Comparison of ENCODE assay signal across 27 mouse cellular contexts in genomic region chr3:130332347-130332913, GRCm38 (mm10).
A peak's percentile ranks its signal among the peaks of the same experiment; 100 is the strongest.
DNase-seq lines count a peak whose midpoint lies in the region; ATAC-seq and TF ChIP-seq lines count a peak whose summit lies in the region.
"Had no signal": no experiment of that assay in that cellular context is flagged by ENCODE, and none has a peak within 500 bp of the region (broad histone marks: within the 10 kb centered on the region; RNA-seq: fewer than 3 reads in every experiment).

No protein-coding gene starts in this region.

- no peaks in the 10 kb centered on the region for H3K27me3 ChIP-seq in liver, adult 2 months (ENCODE audit: control insufficient read depth, insufficient read depth, low read length)
- H3K27me3 ChIP-seq in liver, postnatal 0 days (ENCODE audit: insufficient read depth, low read length), result no peaks in the 10 kb centered on the region
- H3K27me3 ChIP-seq in lung, embryonic 16.5 days (ENCODE audit: control insufficient read depth, insufficient read depth, low read depth, low read length), result no peaks in the 10 kb centered on the region
- no peaks in the 10 kb centered on the region for H3K27me3 ChIP-seq in neural tube, embryonic 14.5 days (ENCODE audit: control insufficient read depth, insufficient read depth, low read length)
- H3K27me3 ChIP-seq: embryonic facial prominence, embryonic 13.5 days; forebrain, embryonic 12.5 days; forebrain, embryonic 15.5 days; heart, embryonic 12.5 days; heart, embryonic 15.5 days had no signal

- 17% methylated on average over 3 of the region's 3 CpGs for WGBS in liver, adult 2 months
- 35% methylated on average over 3 of the region's 3 CpGs for WGBS in liver, postnatal 0 days (ENCODE audit: insufficient replicate concordance)
- 30% methylated on average over 3 of the region's 3 CpGs for WGBS in lung, embryonic 16.5 days
- 48% methylated on average over 3 of the region's 3 CpGs for whole genome bisulfite sequencing in neural tube, embryonic 14.5 days

- no peaks in the 10 kb centered on the region for H3K79me2 ChIP-seq in liver, adult 2 months (ENCODE audit: control insufficient read depth, insufficient read depth, low read length)

- DNase-seq in liver, adult 2 months (ENCODE audit: extremely low read depth, low read depth, low spot score), result peak; percentile 84
- DNase-seq in liver, postnatal 0 days, result no peak
- DNase-seq in lung, postnatal 4 days, result no peak
- no peak for DNase-seq in neural tube, embryonic 10.5 days (ENCODE audit: extremely low spot score, low spot score)
- DNase-seq in layer of hippocampus, adult 11-12 months (ENCODE audit: low spot score), result no peak
- DNase-seq: adrenal gland, adult 2 months; adrenal gland, postnatal 14 days; cerebellum, adult 11-12 months; cerebellum, adult 8-10 months; cerebellum, postnatal 10 days; cerebellum, postnatal 36 days; embryo, embryonic 11 days; gastrocnemius, postnatal 25 days; heart, adult 18-20 months; heart, postnatal 10 days; heart, postnatal 36 days had no signal

- no peaks in the 10 kb centered on the region for H3K9me3 ChIP-seq in liver, postnatal 0 days (ENCODE audit: low read length)
- H3K9me3 ChIP-seq in lung, embryonic 16.5 days (ENCODE audit: control insufficient read depth, low read length), result no peaks in the 10 kb centered on the region
- H3K9me3 ChIP-seq in neural tube, embryonic 14.5 days (ENCODE audit: control insufficient read depth, low read length), result no peaks in the 10 kb centered on the region
- H3K9me3 ChIP-seq: embryonic facial prominence, embryonic 10.5 days; embryonic facial prominence, embryonic 13.5 days; forebrain, embryonic 12.5 days; forebrain, embryonic 15.5 days; heart, embryonic 12.5 days; heart, embryonic 15.5 days had no signal

- H3K27ac ChIP-seq in liver, adult 2 months (replicated peaks; ENCODE audit: insufficient read depth, low read depth, low read length), result no peak overlapping the region
- H3K27ac ChIP-seq in liver, postnatal 0 days (ENCODE audit: low read depth), result no peak overlapping the region
- H3K27ac ChIP-seq in lung, embryonic 16.5 days (ENCODE audit: low read length), result peak overlapping the region; percentile 61; the same call in 1 of the 2 replicates
- H3K27ac ChIP-seq in neural tube, embryonic 14.5 days (ENCODE audit: low read depth, low read length), result no peak overlapping the region
- H3K27ac ChIP-seq: embryonic facial prominence, embryonic 10.5 days; embryonic facial prominence, embryonic 13.5 days; forebrain, embryonic 12.5 days; forebrain, embryonic 15.5 days; heart, embryonic 15.5 days; hindbrain, embryonic 14.5 days had no signal

- H3K4me3 ChIP-seq in liver, adult 2 months (ENCODE audit: insufficient read depth, low read depth, low read length), result no peak overlapping the region
- no peak overlapping the region for H3K4me3 ChIP-seq in liver, postnatal 0 days (ENCODE audit: low read depth, low read length)
- no peak overlapping the region for H3K4me3 ChIP-seq in lung, embryonic 16.5 days (ENCODE audit: low read length)
- no peak overlapping the region for H3K4me3 ChIP-seq in neural tube, embryonic 14.5 days (ENCODE audit: low read depth, low read length)
- H3K4me3 ChIP-seq: embryonic facial prominence, embryonic 10.5 days; embryonic facial prominence, embryonic 13.5 days; erythroblast, embryonic 14.5 days; forebrain, embryonic 12.5 days; forebrain, embryonic 15.5 days; heart, embryonic 12.5 days; heart, embryonic 15.5 days had no signal

- TF ChIP-seq POLR2A in liver, adult 2 months (IDR thresholded peaks at IDR 0.05; ENCODE audit: extremely low read depth, insufficient read depth, low read length), result no peak

- no peak for TF ChIP-seq CTCF in liver, adult 2 months (IDR thresholded peaks at IDR 0.05; ENCODE audit: low read depth, low read length)
- no peak for TF ChIP-seq CTCF in liver, postnatal 0 days (IDR thresholded peaks at IDR 0.05; ENCODE audit: low read depth)

- no peaks in the 10 kb centered on the region for H3K36me3 ChIP-seq in liver, adult 2 months (ENCODE audit: control insufficient read depth, insufficient read depth, low read length)
- no peaks in the 10 kb centered on the region for H3K36me3 ChIP-seq in liver, postnatal 0 days (replicated peaks; ENCODE audit: insufficient read depth, low read length)
- H3K36me3 ChIP-seq in lung, embryonic 16.5 days (ENCODE audit: control insufficient read depth, insufficient read depth, low read length), result no peaks in the 10 kb centered on the region
- H3K36me3 ChIP-seq in neural tube, embryonic 14.5 days (ENCODE audit: control insufficient read depth, insufficient read depth, low read length), result no peaks in the 10 kb centered on the region
- H3K36me3 ChIP-seq: embryonic facial prominence, embryonic 10.5 days; embryonic facial prominence, embryonic 13.5 days; forebrain, embryonic 12.5 days; forebrain, embryonic 15.5 days; heart, embryonic 12.5 days; heart, embryonic 15.5 days had no signal

- no peak for ATAC-seq in liver, postnatal 0 days
- ATAC-seq in lung, embryonic 16.5 days (ENCODE audit: low read depth), result no peak
- ATAC-seq in neural tube, embryonic 14.5 days (ENCODE audit: low read depth), result peak; percentile 60
- ATAC-seq: CD4-positive, CD25-positive, alpha-beta regulatory T cell, adult 4 months; forebrain, embryonic 15.5 days had no signal

- H3K9ac ChIP-seq in liver, adult 2 months (ENCODE audit: low read depth, low read length), result no peak overlapping the region
- H3K9ac ChIP-seq in liver, postnatal 0 days (replicated peaks), result no peak overlapping the region
- no peak overlapping the region for H3K9ac ChIP-seq in lung, embryonic 16.5 days (ENCODE audit: low read length)
- no peak overlapping the region for H3K9ac ChIP-seq in neural tube, embryonic 14.5 days (replicated peaks; ENCODE audit: low read depth, low read length)
- H3K9ac ChIP-seq: embryonic facial prominence, embryonic 13.5 days; forebrain, embryonic 12.5 days; forebrain, embryonic 15.5 days; heart, embryonic 12.5 days; heart, embryonic 15.5 days; hindbrain, embryonic 14.5 days had no signal

- H3K4me1 ChIP-seq in liver, adult 2 months (ENCODE audit: control insufficient read depth, insufficient read depth, low read length), result peaks cover 6% of the 10 kb centered on the region; the same call in 1 of the 2 replicates
- no peaks in the 10 kb centered on the region for H3K4me1 ChIP-seq in liver, postnatal 0 days (ENCODE audit: insufficient read depth)
- peaks cover 19% of the 10 kb centered on the region for H3K4me1 ChIP-seq in lung, embryonic 16.5 days (replicated peaks; ENCODE audit: control insufficient read depth, insufficient read depth, low read length)
- no peaks in the 10 kb centered on the region for H3K4me1 ChIP-seq in neural tube, embryonic 14.5 days (ENCODE audit: control insufficient read depth, insufficient read depth, low read length)
- H3K4me1 ChIP-seq: forebrain, embryonic 12.5 days; forebrain, embryonic 15.5 days; heart, embryonic 15.5 days had no signal

- no peak overlapping the region for H3K4me2 ChIP-seq in liver, postnatal 0 days (ENCODE audit: low read depth, low read length)
- H3K4me2 ChIP-seq in lung, embryonic 16.5 days (ENCODE audit: low read depth, low read length), result no peak overlapping the region
- no peak overlapping the region for H3K4me2 ChIP-seq in neural tube, embryonic 14.5 days (ENCODE audit: low read depth, low read length)
- H3K4me2 ChIP-seq: embryonic facial prominence, embryonic 13.5 days; forebrain, embryonic 12.5 days; forebrain, embryonic 15.5 days; heart, embryonic 12.5 days; heart, embryonic 15.5 days; hindbrain, embryonic 14.5 days had no signal

- no peak for TF ChIP-seq EP300 in liver, postnatal 0 days (IDR thresholded peaks at IDR 0.05; ENCODE audit: low read depth)
